Mouse (Mus musculus): Measurements from ENCODE around the gene Olfr358.

Gene Olfr358

DNA sequence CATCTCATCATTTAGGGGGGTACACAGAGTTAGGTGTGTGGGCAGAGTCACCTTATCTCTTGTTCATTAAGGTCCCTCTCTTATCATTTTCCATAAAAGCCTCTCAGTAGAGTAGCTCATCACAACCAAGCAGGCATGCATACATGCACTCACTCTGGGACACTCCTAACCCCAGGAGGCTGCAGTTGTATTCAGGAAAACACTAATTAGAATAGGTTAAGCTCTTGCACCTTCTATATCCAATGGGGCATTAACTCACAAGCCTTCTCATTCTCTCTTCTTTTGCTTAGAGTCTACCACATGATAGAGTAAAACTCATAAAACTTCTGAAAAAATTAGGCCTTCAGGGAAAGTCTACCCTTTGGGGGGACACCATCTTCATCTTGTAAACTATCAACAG lies at the start of gene Olfr358:
TSS of gene Olfr358 (minus strand) at position 101 of the 400 bp plus-strand sequence.
- no peak for DNase-seq (ENCODE audit: low spot score)

DNA sequence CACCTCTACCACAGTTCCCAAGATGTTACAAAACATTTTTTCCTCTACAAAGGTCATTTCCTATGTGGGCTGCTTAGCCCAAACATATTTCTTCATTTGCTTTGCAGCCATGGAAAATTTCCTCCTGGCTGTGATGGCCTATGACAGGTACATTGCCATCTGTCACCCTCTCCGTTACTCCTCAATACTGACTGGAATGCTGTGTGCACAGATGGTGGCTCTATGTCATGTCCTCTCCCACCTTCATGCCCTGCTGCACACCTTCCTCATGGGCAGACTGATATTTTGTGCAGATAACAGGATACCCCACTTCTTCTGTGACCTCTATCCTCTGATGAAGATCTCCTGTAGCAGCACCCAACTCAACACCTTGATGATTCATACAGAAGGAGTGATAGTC lies 12.1 kb downstream of the Olfr358 start:
- no peak for DNase-seq (ENCODE audit: low spot score)

GRCm38 (mm10) chr2:36993527-36993926 lies 15.6 kb downstream of the Olfr358 start, which contains the start of gene Olfr357:
Olfr357 (plus strand) TSS chr2:36993827.
- DNase-seq (ENCODE audit: low spot score) = no peak
